Mouse (Mus musculus) thymus, adult 2 months (tissue): ENCODE data around the gene Cdv3.

Experiments used
- CTCF ChIP-seq: fragments of 200-500 bp; IDR thresholded peaks from 2 replicates; pipeline ENCODE4 v1.5.1; 2012; ENCODE audit warnings: mild to moderate bottlenecking, control low read depth, low read length, moderate library complexity, borderline replicate concordance; ENCODE audit not compliant: control insufficient read depth, poor library complexity, insufficient read depth; ENCODE audit errors: extremely low read depth
- POLR2A ChIP-seq: fragments of 200-500 bp; IDR thresholded peaks from 2 replicates; pipeline ENCODE4 v1.6.1; 2012; ENCODE audit warnings: mild to moderate bottlenecking, low read length, control low read depth, moderate library complexity; ENCODE audit not compliant: control insufficient read depth, poor library complexity, insufficient read depth; ENCODE audit errors: extremely low read depth

GRCm38 (mm10) chr9:103408136-103408777 is 42.6 kb upstream of the Cdv3 start:
- no peak for TF ChIP-seq CTCF
- no peak for TF ChIP-seq POLR2A
